Mouse (Mus musculus) limb, embryonic 10.5 days (tissue): ENCODE measurements at regions not wholly inside any gene's neighbourhood (a gene's known extent, or its start where the extent isn't known, plus 50 kb on each side); places are given as distances from the start of the nearest gene placed in this dataset.

Source experiments
- DNase-seq: peaks from one replicate; pipeline ENCODE4 v3.0.0-alpha.2; 2017; ENCODE audit warnings: low spot score
- H3K27ac ChIP-seq: fragments of 300-500 bp; sonication (generic); 2 replicates; pipeline ENCODE4 v1.5.1; 2016; ENCODE audit warnings: mild to moderate bottlenecking
- H3K27me3 ChIP-seq: fragments of 300-500 bp; sonication (generic); 2 replicates; pipeline ENCODE4 v1.6.1; 2016; ENCODE audit warnings: low read depth, mild to moderate bottlenecking; ENCODE audit not compliant: poor library complexity, severe bottlenecking
- H3K36me3 ChIP-seq: fragments of 300-500 bp; sonication (generic); 2 replicates; pipeline ENCODE4 v1.6.1; 2016; ENCODE audit warnings: mild to moderate bottlenecking, moderate library complexity
- H3K4me1 ChIP-seq: fragments of 300-500 bp; sonication (generic); 2 replicates; pipeline ENCODE4 v1.6.1; 2016
- H3K4me3 ChIP-seq: fragments of 300-500 bp; sonication (generic); 2 replicates; pipeline ENCODE4 v1.5.1; 2016; ENCODE audit warnings: mild to moderate bottlenecking, moderate library complexity
- H3K9me3 ChIP-seq: fragments of 300-500 bp; sonication (generic); replicated peaks from 2 replicates; pipeline ENCODE4 v1.6.1; 2016; ENCODE audit warnings: mild to moderate bottlenecking
- WGBS: fragments of 180-500 bp; shearing (Covaris S2); methylation state at CpG from one replicate; pipeline ENCODE4 v1.1.7; 2016; 5-methylcytosine and 5-hydroxymethylcytosine counted together

DNA sequence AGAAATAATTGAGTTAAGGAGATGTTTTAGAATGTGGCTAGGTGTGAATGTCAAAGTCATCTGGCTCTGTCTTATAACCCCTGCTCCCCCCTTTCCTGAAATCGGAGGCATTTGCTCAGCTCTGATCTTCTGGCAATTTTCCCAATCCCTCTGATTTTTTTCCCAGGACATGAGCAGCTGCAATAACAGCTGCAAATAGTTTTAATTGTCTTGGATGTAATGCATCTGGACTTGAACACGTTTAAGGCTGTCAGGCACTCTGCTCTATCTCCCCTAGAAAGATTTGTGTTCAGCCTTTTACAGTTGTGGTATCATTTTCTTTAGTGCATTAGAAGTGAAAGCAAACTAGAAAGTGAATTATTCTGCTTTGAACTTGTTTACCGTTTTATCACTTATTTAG, 246.3 kb upstream of the Fam92a start:
- no peaks in the 10 kb centered on the region for H3K9me3 ChIP-seq
- no peaks in the 10 kb centered on the region for H3K36me3 ChIP-seq
- H3K4me3 ChIP-seq: no peak overlapping the region
- H3K27ac ChIP-seq: no peak overlapping the region
- WGBS: 59% methylated on average over 3 of the region's 3 CpGs
- no peaks in the 10 kb centered on the region for H3K4me1 ChIP-seq
- H3K27me3 ChIP-seq: no peaks in the 10 kb centered on the region
- DNase-seq: no peak

DNA sequence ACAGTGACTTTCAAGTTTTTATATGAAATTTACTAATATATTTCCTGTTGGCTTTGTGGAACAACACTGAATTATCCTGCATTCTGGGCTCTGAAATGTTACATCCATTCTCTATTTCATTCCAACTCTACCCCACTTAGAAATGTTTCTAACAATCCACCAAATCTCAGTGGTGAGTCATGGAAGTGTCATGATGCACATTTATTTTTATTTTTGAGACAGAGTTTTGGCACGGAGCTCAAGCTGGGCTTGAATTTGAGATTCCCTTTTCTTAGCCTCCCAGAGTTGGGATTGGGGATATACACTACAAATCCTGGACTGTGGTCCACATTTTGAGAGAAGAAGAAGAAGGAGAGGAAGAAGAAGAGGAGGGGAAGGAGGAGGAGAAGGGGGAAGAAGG, 223.5 kb upstream of the Fam92a start:
- H3K4me1 ChIP-seq: no peaks in the 10 kb centered on the region
- no peaks in the 10 kb centered on the region for H3K27me3 ChIP-seq
- no peaks in the 10 kb centered on the region for H3K36me3 ChIP-seq
- WGBS: 80% methylated on average over 1 of the region's 1 CpGs
- DNase-seq: no peak
- no peak overlapping the region for H3K4me3 ChIP-seq
- H3K27ac ChIP-seq: no peak overlapping the region
- no peaks in the 10 kb centered on the region for H3K9me3 ChIP-seq

- Histone ChIP-seq H3K36me3 (no peaks in the 10 kb centered on the region), H3K4me3 (no peak overlapping the region), H3K4me1 (no peaks in the 10 kb centered on the region), H3K27me3 (no peaks in the 10 kb centered on the region), H3K27ac (no peak overlapping the region), H3K9me3 (no peaks in the 10 kb centered on the region)
- WGBS: 91% methylated on average over 5 of the region's 5 CpGs
- DNase-seq: no peak
Measured at GRCm38 (mm10) chr4:12376797-12377570, 205.2 kb upstream of the Fam92a start.

DNA sequence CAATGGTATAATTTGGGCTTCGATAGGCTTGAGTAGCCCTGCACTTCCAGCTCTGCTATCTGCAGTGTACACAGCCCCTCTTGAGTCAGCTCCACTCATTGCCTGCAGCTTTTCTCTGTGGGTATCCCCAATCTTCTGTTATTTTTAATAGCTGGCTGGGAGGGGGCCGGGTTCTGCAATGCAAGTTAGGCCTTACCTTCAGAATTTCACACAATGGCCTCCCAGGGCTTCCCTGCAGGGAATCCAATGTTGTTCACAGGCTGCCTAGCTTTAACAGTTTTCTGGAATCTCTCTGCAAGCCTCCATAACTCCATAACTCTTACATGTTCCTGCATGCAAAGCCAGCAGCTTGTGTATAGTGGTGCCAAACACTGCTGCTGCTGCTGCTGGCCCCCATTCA, 197.7 kb upstream of the Fam92a start:
- Histone ChIP-seq H3K27ac (no peak overlapping the region), H3K4me1 (no peaks in the 10 kb centered on the region), H3K9me3 (no peaks in the 10 kb centered on the region), H3K27me3 (no peaks in the 10 kb centered on the region), H3K4me3 (no peak overlapping the region), H3K36me3 (no peaks in the 10 kb centered on the region)
- no peak for DNase-seq
- 79% methylated on average over 2 of the region's 2 CpGs for WGBS

DNA sequence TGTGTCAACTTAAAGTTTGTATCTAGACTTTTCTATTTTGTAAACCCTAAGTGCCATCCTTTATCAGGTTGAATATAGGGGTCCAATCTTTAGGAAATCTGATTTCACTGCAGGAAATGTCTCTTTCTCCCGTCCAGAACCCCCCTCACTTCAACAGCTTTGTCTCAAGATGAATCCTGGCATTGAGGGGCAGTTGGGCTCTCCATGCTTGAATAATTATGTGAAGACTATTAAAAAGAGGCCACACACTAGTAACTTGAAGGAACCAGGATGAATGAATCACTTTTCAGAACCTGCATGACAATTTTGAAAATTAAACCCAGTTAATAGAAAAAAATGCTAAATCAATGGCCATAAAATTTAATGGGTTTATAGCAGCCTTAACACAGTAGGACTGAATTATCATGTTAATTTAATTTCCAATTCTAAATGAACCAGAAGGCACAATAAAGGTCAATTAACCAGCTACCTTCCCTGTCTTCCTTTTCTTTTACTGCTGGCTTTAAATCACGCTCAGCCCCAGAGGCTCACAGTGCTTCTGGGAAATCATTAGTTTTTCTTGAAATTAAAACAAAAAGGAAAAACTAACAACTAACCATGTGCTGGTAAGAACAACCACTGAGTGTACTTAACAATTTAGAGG, 185.3 kb upstream of the Fam92a start:
- Histone ChIP-seq H3K9me3 (no peaks in the 10 kb centered on the region), H3K27ac (no peak overlapping the region), H3K4me1 (no peaks in the 10 kb centered on the region), H3K27me3 (no peaks in the 10 kb centered on the region), H3K4me3 (no peak overlapping the region), H3K36me3 (no peaks in the 10 kb centered on the region)
- WGBS: 51% methylated on average over 2 of the region's 2 CpGs
- no peak for DNase-seq

DNA sequence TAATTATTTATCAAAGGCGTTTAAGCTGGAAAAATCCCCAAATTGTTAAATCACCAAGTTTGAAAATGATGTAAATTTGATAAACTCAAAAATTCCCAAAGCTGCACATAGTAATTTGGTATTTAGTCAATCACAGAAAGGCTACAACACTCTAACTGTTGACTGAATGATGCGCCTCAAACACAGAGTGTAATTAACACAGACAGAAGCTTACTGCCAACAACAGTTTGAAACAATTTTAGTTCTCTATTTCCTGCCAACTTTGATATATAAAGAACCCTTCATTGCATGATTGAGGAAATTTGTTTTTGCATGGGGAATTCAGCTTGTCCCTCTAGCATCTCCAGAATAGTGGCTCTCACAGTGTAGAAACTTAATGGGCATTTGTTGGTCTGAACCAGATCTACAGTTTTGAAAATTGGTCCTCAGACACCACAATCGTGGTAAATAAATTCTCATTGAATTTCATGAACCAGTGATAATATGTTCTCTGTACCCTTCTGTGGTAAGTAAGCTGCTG, 181.6 kb upstream of the Fam92a start:
- Histone ChIP-seq H3K9me3 (no peaks in the 10 kb centered on the region), H3K27me3 (no peaks in the 10 kb centered on the region), H3K36me3 (no peaks in the 10 kb centered on the region), H3K27ac (no peak overlapping the region), H3K4me3 (no peak overlapping the region), H3K4me1 (no peaks in the 10 kb centered on the region)
- DNase-seq: no peak
- WGBS: 82% methylated on average over 3 of the region's 3 CpGs

- 88% methylated on average over 1 of the region's 1 CpGs for WGBS
- no peaks in the 10 kb centered on the region for H3K9me3 ChIP-seq
- H3K36me3 ChIP-seq: no peaks in the 10 kb centered on the region
- H3K4me1 ChIP-seq: no peaks in the 10 kb centered on the region
- H3K27ac ChIP-seq: no peak overlapping the region
- no peaks in the 10 kb centered on the region for H3K27me3 ChIP-seq
- no peak overlapping the region for H3K4me3 ChIP-seq
- no peak for DNase-seq
Measured at GRCm38 (mm10) chr4:12339236-12339635, 167.4 kb upstream of the Fam92a start.

GRCm38 (mm10) chr4:12334832-12335587, 163.2 kb upstream of the Fam92a start:
- WGBS: 87% methylated on average over 7 of the region's 7 CpGs
- no peaks in the 10 kb centered on the region for H3K36me3 ChIP-seq
- H3K4me3 ChIP-seq: no peak overlapping the region
- no peaks in the 10 kb centered on the region for H3K27me3 ChIP-seq
- no peaks in the 10 kb centered on the region for H3K4me1 ChIP-seq
- no peak overlapping the region for H3K27ac ChIP-seq
- H3K9me3 ChIP-seq: no peaks in the 10 kb centered on the region
- DNase-seq: no peak

DNA sequence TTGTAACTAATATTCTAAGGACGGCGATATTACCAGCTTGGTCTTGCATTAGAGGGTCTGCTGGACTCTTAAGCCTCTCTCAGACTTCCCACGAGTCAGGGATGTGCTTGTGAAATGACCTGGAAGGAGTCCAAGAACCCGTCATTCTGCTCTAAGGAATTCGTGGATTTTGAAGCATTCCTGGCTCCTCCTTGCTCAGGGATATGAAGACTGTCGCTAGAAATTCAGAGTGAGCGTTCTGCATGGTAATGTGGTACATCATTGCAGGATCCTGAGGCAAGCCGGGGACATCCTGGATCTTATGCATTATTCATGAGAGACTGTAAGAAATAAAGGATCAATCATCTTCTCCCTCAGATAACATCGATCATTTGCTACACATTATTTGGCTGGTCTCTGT, 162.6 kb upstream of the Fam92a start:
- Histone ChIP-seq H3K27ac (no peak overlapping the region), H3K27me3 (no peaks in the 10 kb centered on the region), H3K36me3 (no peaks in the 10 kb centered on the region), H3K9me3 (no peaks in the 10 kb centered on the region), H3K4me1 (no peaks in the 10 kb centered on the region), H3K4me3 (no peak overlapping the region)
- no peak for DNase-seq
- 83% methylated on average over 9 of the region's 9 CpGs for WGBS

GRCm38 (mm10) chr4:12316024-12316423, 144.2 kb upstream of the Fam92a start:
- Histone ChIP-seq H3K9me3 (no peaks in the 10 kb centered on the region), H3K4me1 (no peaks in the 10 kb centered on the region), H3K36me3 (no peaks in the 10 kb centered on the region), H3K27me3 (no peaks in the 10 kb centered on the region), H3K27ac (no peak overlapping the region), H3K4me3 (no peak overlapping the region)
- WGBS: 87% methylated on average over 1 of the region's 1 CpGs
- no peak for DNase-seq

GRCm38 (mm10) chr4:12308332-12308731, 136.5 kb upstream of the Fam92a start:
- Histone ChIP-seq H3K4me1 (no peaks in the 10 kb centered on the region), H3K27me3 (no peaks in the 10 kb centered on the region), H3K27ac (no peak overlapping the region), H3K4me3 (no peak overlapping the region), H3K9me3 (no peaks in the 10 kb centered on the region), H3K36me3 (no peaks in the 10 kb centered on the region)
- 94% methylated on average over 5 of the region's 5 CpGs for WGBS
- no peak for DNase-seq

- Histone ChIP-seq H3K4me1 (no peaks in the 10 kb centered on the region), H3K27ac (no peak overlapping the region), H3K4me3 (no peak overlapping the region), H3K36me3 (no peaks in the 10 kb centered on the region), H3K9me3 (no peaks in the 10 kb centered on the region), H3K27me3 (no peaks in the 10 kb centered on the region)
- DNase-seq: no peak
- WGBS: 83% methylated on average over 9 of the region's 9 CpGs
Measured at GRCm38 (mm10) chr4:12306618-12307565, 135.1 kb upstream of the Fam92a start.
